Mouse (Mus musculus) kidney, adult 18-20 months (tissue): ENCODE results near the gene Foxq1.

Source experiments
- DNase-seq: peaks from one replicate; pipeline ENCODE4 v3.0.0; 2021

Foxq1 gene

DNA sequence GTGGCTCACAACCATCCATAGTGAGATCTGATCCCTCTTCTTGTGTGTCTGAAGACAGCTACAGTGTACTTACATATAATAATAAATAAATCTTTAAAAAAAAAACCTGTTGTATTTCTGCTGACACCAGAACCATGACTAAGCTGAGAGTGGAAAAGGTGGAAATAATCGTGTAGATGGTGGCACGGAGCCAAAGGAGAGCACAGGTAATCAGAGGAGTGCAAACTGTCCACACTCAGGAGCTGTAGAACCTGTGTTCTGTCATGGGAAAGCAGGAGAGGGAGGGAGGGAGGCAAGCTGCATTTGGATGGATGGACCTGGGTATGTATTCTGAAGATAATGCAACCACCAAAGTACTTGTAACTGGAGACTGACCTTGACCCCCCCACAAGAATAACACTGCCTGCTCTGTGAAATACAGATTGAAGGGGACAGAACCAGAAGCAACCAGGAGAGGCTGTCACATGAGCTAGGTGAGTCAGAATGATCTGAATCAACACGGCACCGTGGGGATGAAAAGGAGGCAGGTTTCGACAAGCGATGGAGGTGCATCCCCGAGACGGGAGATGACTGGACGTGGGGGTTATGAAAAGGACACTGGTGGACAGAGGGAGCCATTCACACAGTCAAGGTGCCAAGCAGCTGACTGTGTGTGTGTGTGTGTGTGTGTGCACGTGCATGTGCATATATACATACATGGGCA is 17.0 kb downstream of the Foxq1 start:
- DNase-seq = no peak

DNA sequence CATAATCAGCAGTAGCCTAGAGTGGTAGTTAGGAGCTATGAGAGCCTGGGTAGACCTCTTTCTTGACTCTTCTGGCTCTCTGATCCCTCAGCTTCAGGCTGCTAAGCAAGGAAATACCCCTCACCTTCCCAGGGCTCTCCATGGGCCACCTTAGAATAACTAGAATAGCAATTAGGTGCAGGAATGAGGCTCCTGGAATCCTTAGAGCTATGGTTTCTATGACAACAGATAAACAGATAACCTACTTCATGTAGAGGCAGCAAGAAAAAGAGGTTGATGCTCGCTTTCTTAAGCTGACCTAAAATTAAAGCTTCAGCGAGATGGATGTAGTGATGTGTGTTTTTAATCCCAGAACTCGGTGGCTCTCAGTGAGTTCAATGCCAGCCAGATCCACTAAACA is 18.7 kb downstream of the Foxq1 start:
- no peak for DNase-seq

GRCm38 (mm10) chr13:31576696-31577095 is 20.8 kb downstream of the Foxq1 start:
- no peak for DNase-seq

GRCm38 (mm10) chr13:31577576-31577975 is 21.6 kb downstream of the Foxq1 start:
- DNase-seq = peak; percentile 36

DNA sequence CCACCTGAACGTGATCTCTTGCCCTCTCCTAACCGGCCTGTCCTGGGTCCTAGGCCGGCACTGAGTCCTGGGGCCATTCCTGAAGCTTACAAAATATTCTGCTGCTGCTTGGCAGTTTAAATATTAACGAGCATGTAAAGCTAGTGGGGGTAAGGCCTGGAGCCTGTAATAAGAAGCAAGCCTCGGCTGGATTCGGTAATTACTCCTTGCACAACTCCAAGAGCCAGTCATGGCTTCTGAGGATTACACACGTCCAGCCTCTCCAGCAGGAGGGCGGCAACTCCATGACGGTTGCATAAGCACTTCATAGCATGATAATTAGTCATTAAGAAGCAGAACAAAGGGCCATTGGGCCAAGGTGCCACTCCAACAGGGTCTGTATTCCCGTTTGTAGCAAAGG is 22.5 kb downstream of the Foxq1 start:
- DNase-seq = peak; percentile 66

DNA sequence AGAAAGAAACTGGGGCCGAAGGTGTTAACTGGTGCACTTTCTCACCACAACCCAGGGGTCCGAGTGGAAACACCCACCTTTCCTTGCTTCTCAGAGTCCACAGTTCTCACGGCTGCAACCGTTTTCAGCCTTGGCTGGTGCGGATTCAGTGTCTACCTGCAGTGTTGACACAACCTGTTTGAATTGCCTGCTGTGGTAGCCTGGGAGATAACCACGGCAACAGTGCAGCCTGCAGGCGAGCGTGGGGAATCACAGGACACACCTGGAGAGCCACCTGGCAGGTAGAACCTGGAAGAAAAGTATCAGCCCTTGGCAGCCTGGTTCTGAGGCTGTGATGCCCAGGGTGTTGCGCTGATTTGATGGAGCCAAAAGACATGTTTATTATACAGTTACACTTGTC is 23.9 kb downstream of the Foxq1 start:
- peak; percentile 61 for DNase-seq

GRCm38 (mm10) chr13:31587341-31587740 is 31.4 kb downstream of the Foxq1 start:
- no peak for DNase-seq

DNA sequence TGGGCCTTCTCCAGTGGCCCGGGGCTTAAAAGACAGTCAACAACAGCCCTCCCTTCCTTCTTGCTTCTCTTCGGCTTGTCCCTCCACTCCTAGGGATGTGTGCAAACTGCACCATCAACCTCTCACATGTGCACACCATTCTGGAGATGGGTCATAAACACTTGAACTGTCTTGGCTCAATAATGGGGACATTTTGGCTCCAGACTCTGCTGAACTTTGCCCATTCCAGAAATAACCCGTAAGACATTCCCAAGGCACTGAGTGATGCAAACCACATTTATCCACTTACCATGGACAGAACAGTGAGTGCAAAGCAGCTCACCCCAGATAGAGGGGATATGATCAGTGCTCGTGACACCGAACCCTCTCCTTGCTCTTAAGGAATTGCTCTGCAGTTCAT is 43.6 kb downstream of the Foxq1 start:
- DNase-seq = no peak

DNA sequence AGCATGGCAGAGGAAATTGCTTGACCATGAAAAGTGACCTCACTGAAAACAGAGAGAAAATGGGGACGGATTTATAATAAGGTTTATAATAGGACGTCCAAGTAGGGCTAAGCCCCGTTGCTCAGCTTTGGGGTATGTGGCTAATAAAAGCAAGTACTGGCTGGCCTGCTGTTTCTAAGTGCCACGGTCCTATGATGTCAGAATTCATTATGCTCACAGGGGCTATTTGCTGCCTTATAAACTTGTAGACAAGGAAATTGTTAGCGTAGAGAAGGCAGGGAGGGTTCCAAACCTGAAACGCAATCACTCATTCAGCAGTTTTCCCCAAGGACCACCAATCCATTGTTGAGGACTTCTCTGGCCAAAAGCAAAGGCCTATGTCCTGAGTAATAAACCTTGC is 48.0 kb downstream of the Foxq1 start:
- DNase-seq = no peak
